Mouse (Mus musculus): ENCODE results near the gene Gpr146.
A peak's percentile ranks its signal among the peaks of the same experiment; 100 is the strongest.

The Gpr146 gene

DNA sequence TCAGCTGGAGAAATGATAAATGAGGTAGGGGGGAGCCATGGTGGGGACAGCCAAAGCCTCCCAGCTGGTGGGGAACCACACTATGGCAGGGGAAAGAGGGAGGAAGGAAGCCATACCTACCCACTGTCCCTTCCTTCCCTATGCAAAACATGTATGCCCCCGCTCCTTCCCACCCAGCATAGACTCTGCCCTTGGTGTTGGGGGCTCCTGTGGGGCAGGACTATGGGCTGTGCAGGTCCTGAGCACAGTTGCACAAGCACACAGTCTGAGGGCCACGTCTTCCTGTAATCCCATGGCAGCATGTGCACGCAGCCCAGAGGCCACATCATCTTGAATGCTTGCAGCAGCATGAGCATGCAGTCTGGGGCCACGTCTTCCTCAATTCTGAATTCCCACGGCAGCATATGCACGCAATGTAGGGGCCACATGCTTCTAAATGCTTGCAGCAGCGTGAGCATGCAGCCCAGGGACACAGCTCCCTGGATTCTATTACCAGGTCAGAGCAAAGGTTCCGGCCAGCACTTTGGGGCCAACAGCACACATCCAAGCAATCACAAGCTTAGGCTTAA, 26.3 kb downstream of the Gpr146 start:
- DNase-seq, result no peak

DNA sequence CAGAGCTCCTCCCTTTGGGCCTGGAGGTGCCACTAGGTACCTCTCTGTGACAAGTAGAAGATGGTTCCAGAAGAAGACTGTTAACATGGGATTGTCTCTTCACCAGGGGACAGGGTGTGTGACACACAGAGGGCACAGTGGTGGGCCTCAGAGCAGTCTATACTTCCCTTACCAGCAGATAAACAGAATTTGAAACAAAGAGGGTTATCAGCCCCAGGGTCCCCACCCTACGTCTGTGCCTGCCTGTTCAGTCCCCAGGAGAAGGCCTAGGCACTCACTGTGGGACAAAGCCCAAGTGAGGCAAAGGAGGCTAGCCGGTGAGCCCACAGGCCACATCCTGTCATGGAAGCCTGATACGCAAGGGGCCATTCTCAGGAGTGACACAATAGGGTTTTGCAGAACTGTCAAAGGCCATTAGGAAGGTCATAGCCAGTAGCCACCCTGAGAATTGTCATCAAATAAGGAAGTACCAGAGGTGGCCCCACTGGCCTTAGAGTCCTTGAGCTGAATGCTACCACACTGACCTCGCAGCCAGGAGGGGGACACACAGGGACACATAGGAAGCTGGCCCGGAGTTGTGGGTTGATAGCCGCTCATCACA, 27.4 kb downstream of the Gpr146 start, which contains the start of gene C130050O18Rik:
Gene C130050O18Rik, plus strand, starts transcription at position 480 of the 601 bp plus-strand sequence.
- DNase-seq, result no peak

DNA sequence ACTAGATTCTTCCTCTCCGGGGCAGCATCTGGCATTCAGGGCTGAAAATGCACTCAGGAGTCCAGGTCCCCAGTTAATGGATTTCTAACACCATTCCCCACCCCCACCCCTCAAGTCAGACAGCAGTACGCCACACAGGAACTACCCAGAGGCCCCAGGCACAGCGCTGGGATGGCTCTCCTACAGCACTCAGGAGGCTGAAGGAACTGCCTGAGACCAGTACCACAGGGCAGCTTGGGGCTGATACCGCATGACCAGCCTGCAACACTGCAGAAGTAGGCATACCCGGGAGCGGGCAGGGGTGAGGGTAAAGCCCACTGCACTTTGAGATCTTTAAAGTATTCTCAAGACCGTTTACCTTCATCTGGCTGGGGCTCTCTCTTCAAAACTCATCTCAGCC, 28.0 kb downstream of the Gpr146 start:
- DNase-seq, result no peak

DNA sequence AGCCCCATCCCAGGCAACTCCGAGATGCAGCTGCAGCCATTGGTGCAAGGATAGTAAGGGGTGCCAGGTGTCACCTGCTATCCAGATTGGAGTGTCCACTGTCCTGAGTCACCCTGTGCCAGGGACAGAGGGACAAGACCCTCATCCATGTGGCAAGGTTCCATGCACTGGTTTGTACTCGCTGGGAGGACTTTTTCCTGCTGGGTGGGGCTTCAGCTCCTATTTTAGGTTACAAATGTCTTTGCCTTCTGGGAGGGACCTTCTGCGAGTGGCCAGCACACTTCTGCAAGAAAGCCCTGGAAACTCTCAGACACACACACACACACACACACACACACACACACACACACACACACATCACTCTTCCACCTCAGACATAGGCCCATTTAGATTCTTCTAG, 28.5 kb downstream of the Gpr146 start:
- DNase-seq, result no peak

DNA sequence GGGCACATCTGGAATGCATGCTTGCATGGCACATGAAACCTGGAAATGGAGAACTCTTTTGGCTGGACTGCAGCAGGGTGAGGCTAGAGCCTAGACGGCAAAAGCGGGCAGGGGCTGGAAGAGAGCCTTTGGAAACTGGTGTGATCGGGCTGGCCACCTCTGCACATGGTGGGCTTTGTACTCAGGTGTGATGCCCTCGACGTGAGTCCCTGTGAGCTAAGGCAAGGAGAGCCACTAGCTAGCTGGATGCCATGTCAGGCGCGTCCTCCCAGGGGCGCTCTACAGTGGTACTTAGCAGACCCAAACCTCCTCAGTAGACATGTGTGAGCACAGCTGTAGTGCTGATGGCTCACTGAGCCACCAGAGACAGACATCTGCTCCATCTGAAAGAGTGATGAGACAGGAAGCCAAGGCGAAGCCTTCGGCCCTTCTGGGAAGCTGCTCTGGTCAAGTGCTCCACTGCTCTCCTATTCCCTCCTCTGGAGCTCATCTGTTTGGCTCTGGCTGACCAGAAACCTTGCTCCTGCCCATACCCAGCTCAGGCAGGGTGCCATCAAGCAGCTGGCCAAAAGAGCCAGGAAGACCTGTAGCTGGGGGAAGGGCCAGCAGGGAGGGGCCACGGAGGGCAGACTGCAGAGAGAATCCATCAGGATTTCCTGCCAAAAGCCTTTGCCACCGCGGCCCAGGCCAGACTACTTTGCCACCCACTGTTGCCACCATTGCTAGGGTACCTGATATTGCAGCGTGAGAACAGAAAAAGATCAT, 29.8 kb downstream of the Gpr146 start:
- no peak for DNase-seq

DNA sequence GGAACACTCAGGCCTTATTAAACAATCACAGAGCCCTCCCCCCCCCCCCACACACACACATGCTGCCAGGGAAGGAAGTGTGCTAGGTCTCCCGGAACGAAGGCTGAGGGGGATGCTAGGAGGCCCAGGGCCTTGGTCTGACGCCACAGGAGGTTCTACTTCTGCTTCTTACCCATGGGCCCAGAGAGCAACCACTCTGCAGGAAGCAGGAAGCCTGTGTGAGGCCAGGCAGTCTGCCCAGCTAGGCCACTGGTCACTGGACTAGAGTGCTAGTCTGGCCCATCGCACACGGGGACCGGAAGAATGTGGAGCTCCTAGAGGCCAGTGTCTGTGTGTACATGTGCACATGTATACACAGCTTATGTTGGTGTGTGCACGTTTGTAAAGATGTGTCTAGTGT, 31.0 kb downstream of the Gpr146 start:
- DNase-seq, result peak in 1 of 2 experiments; percentile 40

DNA sequence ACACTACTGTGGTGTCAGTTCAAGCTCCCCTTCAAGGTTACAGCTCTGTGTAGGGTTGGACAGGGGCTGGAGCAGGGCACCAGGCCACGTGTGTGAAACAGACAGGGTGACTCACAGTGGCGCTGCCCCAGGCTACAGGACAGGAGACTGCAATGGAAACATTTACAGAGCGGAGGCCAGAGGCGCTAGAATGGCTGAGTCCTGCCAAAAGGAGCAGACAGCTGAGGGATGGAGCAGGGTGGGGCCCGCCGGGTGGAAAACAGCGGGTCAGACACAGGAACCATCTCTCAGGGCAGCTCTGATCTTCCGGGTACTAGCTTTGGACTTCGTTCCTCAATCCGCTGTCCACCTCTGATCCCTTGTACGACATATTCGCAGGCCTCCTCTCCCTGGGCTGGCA, 31.9 kb downstream of the Gpr146 start:
- no peak for DNase-seq

DNA sequence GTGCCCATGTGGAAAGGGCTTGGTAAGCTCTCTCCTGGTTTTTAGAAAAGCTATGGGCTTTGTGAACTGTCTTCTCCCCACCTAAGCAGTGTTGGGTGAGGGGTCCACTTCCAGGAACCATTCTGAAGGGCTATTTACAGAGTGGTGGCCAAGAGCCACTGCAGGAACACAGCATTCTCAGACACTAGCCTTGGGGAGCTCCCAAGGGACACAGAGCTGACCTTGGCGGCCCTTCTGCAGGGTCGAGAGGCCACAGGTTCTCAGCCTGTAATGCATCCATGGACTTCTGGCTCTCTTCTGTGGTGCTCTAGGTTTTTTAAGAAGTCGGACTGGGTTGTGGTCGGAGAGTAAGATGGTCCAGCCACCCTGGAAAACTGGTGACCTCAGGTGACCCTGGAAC, 32.6 kb downstream of the Gpr146 start:
- no peak for DNase-seq

DNA sequence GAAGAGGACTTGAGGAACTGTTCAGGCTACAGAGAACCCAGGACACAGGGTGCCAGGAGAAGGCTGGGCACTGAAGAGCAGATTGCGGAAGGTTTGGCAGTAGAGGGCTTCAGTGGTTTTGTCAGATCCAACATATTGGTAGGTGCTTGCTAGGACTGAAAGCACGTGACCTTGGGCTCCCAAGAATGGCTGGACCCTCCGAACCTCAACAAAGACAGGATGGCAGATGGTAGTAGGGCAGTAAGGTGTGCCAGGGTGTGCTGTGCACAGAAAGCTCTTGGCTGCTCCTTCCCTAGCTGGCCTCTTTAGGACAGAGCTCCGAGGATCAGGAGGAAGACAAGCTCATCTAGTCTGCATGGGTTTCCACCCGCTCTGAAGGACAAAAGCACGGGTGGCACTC, 33.6 kb downstream of the Gpr146 start:
- no peak for DNase-seq

DNA sequence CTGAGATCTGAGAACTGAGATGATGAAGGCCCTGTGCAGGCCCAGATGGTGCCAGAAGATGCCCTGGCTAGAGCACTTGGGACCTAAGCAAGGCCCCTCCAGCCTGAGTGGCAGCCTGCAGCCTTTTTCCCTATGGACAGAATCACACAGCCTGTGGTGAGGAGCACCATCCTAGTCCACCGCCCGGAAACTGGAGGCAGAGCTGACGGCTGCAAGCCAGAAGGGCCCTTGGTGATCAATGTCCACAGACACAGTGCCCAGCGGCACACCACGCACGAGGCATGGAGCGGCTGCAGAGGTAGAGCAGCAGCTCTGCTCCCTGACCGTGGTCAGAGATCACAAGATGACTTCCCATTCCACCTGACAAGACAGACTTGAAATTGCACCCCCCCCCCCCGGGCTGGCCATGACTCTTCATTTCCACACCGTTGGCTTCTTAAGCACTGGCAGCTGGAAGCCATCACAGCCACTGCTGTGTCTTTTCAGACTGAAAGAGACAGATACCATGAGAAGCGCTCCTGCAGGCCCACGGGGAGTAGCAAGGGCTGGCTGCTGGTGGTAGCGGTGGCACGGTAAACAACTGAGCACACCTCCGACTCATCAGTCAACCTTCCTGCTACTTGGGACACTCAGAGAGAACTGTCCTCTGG, 34.3 kb downstream of the Gpr146 start:
- DNase-seq, result no peak

DNA sequence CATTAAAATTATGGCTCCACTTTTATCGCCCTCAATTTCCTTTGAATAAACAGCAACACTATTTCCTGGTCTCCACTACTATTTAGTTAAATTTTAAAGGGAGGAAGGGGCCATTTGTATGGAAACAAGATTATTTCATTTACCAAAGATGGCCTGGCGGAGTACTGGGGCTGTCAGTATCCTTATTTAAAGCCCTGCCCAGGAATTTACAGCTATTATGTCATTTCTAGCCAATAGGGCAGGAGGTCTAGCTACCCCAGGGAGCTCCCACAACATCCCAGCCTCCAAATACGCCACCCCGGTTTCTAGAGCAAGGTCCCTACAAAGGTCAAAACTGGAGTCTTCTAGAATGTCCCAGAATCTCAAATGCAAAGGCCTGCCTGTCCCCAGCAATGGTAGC, 36.0 kb downstream of the Gpr146 start:
- no peak for DNase-seq

DNA sequence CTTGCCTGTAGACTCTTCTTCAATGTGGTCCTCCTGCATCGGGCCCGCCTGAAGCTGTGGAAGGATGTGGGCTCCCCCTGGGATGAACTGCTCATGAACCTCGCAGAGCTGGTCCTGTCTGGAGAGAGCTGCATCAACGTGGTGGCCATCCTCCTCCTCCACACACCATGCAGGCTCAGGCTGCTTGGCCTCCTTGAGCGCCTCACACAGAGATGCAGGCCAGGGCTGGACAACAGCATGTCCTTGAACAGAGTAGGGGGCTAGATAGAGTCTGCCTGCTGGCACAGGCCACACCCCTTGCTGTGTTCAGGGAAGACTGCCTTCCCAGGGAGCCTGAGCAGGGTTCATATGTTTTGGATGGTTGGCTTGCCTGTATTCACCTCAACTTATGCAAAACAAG, 37.5 kb downstream of the Gpr146 start:
- DNase-seq, result no peak

DNA sequence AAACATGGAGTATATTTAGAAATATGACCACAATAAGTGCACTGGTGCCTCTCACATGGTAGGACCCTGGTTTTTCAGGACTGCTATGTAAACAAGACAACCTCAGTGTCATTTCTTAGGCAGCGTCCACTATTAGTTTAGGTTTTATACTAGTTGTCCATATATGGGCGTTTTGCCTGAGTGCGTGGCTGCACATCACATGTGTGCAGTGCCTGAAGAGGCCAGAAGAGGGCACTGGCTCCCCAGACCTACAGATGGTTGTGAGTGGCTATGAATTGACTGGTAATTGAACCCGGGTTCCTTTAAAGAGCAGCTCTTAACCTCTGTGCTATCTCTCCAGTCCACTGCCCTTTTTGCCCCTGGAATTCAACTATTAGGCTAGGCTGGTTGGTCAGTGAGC, 39.4 kb downstream of the Gpr146 start:
- DNase-seq, result no peak

DNA sequence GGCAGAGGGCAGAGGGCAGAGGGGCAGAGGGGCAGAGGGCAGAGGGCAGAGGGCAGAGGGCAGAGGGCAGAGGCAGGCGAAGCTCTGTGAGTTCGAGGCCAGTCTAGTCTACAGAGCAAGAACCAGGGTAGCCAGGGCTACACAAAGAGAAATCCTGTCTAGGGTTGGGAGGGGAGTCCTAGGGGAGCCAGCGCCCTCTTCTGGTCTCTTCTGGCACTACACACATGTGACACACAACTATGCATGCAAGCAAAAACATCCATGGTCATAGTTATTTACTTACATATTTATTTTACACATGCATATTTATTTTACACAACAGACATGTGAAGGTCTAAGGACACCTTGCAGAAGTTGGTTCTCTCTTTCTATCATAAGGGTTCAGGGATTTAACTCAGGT, 40.0 kb downstream of the Gpr146 start:
- DNase-seq, result no peak

DNA sequence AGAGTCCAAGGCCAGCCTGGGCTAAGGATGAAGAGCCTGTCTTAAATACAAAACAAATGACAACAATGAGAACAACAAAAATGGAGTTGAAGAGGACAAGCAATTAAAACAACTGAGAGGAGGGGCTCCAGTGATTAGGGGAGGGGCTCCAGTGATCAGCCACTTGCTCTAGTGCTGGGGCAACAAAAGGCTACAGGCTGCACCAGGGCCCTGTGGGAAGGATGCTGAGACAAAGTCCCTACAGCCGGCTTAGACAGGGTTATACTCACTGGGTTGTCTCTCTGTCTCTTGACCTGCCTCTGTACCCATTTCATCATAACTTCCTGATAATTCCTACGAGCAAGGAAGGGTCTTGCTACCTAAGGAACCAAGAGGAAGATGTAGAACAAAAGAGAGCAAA, 40.6 kb downstream of the Gpr146 start:
- no peak for DNase-seq

DNA sequence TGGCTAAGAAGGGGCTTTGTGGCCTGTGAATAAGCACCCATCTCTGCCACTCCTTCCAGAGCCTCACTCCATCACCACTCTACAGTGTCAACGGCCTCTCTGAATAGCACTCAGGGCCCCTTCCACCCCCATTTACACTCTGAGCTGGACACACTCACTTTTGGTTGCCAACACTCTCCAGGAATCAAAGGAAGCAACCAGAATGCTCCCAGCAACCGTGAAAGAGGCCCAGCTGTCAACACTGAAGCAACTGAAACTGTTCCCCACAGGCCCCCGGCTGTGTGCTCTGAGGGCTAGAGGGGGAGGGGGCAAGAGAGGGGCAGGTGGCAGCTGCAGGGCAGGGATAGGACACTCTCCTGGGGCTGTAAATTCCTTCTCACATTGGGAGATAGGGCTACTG, 41.1 kb downstream of the Gpr146 start:
- DNase-seq, result no peak

DNA sequence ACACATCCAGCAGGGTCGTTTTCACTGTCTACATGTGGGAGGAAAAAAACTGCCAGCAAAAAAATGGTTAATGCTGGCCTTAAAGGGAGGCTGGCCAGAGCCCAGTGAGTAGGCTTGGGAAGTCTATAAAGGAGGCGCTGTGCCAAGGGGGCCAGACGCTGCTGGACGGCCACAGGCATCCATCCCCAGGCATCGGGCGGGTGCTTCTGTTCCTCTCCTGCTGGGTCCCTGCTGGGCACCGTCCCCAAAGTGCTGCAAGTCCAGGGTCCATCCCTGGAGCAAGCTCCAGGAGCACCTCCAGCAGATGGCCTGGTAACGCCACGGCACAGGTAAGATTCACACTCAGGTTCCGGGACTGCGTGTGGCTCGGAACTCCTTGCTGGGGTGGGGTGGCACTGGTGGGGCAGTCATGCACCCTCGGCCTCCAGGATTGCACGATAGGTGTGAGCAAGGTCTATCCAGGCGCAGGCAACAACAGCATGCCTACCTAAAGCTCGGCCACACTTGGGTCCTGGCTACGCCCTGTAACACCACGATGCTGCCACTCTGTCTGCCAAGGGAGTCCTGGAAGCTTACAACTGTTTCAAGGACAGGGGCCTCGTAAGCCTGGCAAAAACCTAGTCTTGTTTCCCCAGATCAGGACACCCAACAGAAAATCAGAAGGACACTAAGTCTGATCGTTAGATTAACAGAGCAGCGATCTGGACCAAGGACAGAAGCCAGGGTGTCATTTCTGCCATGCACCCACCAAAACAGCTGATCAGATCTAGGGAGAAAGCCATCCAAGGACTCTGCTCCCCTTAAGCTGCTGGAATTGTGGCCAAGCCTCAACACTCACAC, 45.7 kb downstream of the Gpr146 start, which contains the start of gene Gper1:
Gene Gper1, plus strand, starts transcription at position 126 of the 840 bp plus-strand sequence.
- no peak for DNase-seq

DNA sequence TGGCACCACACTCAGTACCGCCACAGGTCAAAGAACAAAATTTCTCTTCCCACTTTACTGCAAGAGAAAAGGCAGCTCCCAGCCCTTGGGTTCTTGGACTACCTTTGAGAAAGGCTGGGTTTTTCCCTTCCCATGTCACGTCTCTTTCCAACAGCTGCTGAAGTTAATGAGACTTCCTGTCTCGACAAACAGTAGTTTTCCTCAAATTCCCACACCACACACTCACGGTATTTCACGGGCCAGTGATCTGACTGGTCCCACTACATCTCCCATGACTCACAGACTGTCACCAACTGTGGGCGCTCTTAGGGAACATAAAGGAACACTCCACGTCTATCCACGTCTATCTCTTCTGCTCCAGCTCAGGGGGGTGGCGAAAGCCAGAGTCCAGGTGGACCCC, 47.7 kb downstream of the Gpr146 start:
- no peak for DNase-seq

DNA sequence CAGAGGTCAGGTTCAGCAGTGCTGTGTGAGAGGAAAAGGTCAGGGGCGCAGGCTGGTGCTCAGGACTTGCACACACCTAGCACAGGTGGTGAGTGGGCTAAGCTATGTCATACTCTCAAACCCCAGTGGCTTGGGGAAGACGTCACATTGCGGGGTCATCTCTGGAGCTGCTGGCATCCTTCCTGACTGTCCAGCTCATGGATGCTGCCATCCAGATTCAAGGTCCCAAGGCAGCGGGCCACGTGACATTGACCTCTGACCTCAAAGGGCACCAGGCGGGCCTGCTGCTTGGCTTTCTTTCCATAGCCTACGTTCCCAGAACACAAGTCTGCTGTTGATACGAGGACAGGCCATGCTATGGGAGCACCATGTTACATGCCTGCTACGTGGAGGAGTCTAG, 49.5 kb downstream of the Gpr146 start:
- DNase-seq, result no peak

DNA sequence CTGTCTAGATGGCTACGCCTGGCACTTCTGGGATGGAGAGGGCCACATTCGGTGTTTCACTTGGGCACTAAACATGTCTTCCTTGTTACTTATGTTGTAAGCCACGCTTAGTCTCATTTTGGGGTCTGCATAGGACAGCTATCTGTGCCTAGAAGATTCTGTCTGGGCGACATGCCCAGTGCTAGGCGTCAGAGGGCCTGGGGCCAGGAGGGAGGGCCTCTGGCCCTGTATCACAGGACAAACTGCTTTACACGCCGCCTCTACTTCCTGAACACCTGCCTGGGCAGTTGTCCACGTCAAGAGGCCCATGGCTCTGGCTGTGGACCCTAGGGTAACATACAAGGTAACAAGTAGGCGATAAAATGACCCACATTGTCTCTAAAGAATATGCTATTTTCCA, 50.5 kb downstream of the Gpr146 start:
- DNase-seq, result no peak

DNA sequence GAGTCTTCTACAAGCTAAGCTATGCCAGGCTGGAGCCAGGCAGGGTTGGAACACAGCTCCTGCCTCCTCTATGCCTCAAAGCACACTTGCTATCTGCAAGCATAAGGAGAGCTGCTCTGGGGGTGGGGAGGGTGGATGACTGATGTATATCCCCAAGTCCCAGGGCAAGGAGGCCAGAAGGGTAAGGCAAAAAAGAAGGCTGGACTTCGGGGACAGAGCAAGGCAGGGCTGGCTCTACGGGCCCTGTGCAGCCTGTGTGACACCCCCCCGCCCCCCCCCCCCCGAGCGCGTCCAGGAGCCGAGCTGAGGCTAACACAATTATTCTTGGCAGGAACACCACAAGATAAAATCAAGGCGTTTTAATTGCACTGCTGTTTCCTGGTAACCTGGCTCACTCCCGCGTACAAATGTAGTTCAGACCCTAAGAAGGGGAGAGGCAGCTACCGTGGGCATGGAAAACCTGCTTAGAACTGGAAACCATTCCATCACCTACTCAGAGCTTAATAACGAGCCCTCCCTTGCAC, 52.4 kb downstream of the Gpr146 start:
- no peak for DNase-seq

DNA sequence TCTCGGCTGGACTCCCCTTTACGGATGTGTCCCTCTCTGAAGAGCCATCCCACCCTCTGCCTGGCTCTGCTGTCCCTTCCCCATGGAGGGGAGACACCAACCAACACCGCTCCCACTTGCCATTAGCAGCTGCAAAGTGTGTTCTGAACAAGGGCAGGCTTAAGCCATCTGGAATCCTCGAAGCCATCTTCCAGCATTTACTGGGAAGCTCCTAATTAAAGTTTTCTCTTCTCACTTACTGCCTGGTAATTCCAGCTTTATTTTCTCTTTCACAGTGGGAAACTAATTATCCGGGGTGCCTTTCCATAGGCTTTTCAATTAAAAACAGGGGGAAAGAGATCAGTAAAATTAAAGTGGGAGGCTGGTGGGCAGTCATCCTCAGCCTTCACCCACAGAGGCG, 54.8 kb downstream of the Gpr146 start:
- DNase-seq, result no peak

All from spleen, adult 18-20 months (tissue).